Mouse (Mus musculus) heart, postnatal 4 days (tissue): ENCODE data around the gene Olfr1311. TPM values are rescaled to one million over a fixed set of nuclear protein-coding genes. Genes with fewer than 3 reads are reported as not detected.
"Not testable (repeated sequence)": the region's sequence is repeated elsewhere in the genome, so short reads cannot be mapped to it uniquely, and the experiment has no call there.

Experiments
- DNase-seq: peaks from one replicate; pipeline ENCODE4 v3.0.0; 2021
- total RNA-seq, 2 experiments: library from RNA; stranded (reverse); gene quantifications; 2 replicates each; pipeline ENCODE4 v1.2.3; 2021

The Olfr1311 gene
- not detected for total RNA-seq

DNA sequence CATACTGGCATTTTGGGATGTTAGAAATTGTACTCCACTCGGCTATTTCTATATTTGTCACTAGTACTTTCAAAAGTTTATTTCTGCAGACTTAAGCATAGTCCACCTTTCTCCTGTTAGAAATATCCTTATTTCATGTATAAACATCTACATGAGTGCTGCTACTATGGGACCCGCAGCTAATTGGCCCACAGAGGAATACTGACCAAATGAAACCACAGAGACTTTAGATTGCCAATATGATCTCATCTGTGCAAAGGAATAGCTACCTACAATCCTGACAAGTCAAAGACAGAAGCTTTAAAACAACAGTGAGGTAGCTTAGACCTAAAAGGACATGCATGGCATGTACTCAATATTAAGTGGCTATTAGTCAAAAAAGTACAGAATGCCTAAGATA, at the start of gene Olfr1311:
TSS of gene Olfr1311 (minus strand) at position 101 of the 400 bp plus-strand sequence.
- DNase-seq, result no peak

DNA sequence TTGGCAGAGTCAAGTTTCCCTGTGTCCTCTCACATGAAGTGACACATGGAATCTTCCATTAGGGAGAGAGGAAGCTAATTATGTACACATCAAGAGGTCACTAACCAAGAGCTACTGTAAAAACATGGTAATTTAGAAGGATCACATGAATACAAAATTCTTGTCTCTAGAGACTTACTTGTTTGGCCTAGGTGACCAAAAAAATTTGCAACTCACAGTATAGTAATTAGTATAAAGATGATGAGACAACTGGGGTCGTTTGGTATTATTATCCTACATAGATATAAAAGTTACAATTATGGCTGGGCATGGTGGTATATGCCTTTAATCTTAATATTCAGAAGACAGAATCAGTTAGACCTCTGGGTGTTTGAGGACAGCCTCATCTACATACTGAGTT, 25.9 kb upstream of the Olfr1311 start, which contains the start of gene Olfr1312:
TSS of gene Olfr1312 (minus strand) at position 101 of the 400 bp plus-strand sequence.
- DNase-seq, result no peak

DNA sequence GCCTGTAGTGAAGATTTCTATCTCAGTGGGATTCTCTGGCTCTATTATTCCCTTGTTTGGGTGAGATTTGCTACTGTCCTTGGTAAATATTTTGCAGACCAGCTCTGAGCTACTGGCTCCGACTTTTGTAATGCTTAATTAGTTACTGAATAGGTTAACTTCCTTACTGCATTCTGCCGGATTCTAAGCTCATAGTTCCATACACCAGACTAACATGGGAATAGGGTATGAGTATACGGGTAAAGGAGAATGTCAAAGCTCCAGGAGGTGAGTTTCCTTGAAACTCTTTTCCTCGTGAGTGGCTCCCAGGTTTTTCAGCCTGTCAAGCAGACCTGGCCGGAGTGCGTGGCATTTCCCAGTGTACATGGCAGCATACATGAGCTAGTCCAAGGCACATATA, 2.8 kb upstream of the Olfr1311 start:
- DNase-seq, result not testable (repeated sequence)

DNA sequence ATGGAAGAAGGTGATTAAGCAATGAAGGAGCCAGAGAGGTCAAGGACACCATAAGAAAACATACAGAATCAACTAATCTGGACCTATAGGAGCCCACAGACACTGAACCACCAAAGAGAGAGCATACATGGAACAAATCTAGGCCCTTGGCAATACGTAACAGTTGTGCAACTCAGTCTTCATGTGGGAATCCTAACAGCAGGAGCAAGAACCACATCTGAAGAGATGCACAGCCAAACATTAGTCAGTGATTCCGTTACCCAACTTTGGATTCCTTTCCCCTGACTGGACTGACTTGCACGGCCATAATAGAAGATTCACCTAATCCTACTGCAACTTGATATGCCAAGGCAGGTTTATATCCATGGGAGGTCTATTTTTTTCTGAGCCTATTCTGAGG, 9.3 kb downstream of the Olfr1311 start:
- DNase-seq, result no peak

DNA sequence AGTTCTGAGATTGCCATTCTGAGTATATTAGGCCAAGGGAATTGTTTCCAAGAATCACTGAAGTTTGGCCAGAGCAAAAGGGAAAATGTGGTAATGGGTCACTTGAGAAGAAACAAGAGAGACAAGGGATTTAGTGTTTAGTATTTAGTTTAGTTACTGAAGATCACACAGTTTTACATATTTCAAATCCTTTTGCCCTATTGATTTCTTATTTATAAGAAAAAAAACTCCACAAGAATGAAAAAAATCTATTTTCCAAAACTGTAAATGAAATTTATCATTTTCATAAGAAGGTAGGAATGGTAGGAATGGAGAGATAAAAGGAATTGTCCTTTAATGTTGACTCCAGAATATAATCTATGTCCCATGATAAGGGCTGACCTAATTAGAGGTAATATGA, 11.6 kb downstream of the Olfr1311 start, which contains the start of gene Olfr1310:
TSS of gene Olfr1310 (minus strand) at position 101 of the 400 bp plus-strand sequence.
- no peak for DNase-seq

DNA sequence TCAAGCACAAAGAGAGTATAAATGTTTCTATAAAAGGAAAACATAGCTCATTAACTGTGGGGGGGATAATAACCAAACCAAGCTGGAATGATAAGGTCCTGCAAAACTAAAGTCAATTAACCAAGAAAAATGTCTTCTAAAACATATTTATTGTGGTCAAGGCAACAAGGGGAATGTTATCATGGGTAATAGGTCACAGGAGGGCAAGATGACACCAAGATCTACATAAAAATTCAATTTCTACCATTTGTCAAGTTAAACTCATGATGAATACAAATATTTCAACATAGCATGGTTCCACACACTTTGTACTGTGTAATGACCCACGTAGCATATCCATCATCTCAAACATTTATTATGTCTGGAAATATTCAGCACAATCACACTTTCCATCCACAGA, 34.0 kb downstream of the Olfr1311 start, which contains the start of gene Olfr1309:
TSS of gene Olfr1309 (minus strand) at position 101 of the 400 bp plus-strand sequence.
- no peak for DNase-seq

Other genes starting within 250 kb of the Olfr1311 start
- not detected for gene Olfr1302, start 247.0 kb downstream of the Olfr1311 start, total RNA-seq
- gene Olfr1303, start 204.1 kb downstream of the Olfr1311 start, total RNA-seq, result not detected
- gene Olfr1305, start 147.3 kb downstream of the Olfr1311 start, total RNA-seq, result not detected
- not detected for gene Olfr1306, start 108.1 kb downstream of the Olfr1311 start, total RNA-seq
- under 1 TPM in 1 of 2 experiments, not detected in 1; 0.02 TPM for gene Olfr1307, start 75.0 kb downstream of the Olfr1311 start, total RNA-seq
- gene Olfr1308, start 59.5 kb downstream of the Olfr1311 start, total RNA-seq, result not detected
- gene Olfr1309, start 34.1 kb downstream of the Olfr1311 start, total RNA-seq, result not detected
- not detected for gene Olfr1310, start 11.7 kb downstream of the Olfr1311 start, total RNA-seq
- gene Olfr1312, start 25.8 kb upstream of the Olfr1311 start, total RNA-seq, result not detected
- not detected for gene Olfr1313, start 53.4 kb upstream of the Olfr1311 start, total RNA-seq
- gene Olfr1314, start 72.4 kb upstream of the Olfr1311 start, total RNA-seq, result not detected
- not detected for gene Olfr1315-ps1, start 91.0 kb upstream of the Olfr1311 start, total RNA-seq
- not detected for gene Olfr1316, start 110.6 kb upstream of the Olfr1311 start, total RNA-seq
- gene Olfr1317, start 115.9 kb upstream of the Olfr1311 start, total RNA-seq, result not detected
- not detected for gene Olfr1318, start 129.8 kb upstream of the Olfr1311 start, total RNA-seq
- 1 to 10 TPM; 6.6 to 7.7 TPM for gene Lpcat4, start 215.1 kb upstream of the Olfr1311 start, total RNA-seq
- not detected for gene Nutm1, start 234.9 kb upstream of the Olfr1311 start, total RNA-seq
- gene Nop10, start 237.5 kb upstream of the Olfr1311 start, total RNA-seq, result 10 to 100 TPM; 64.1 to 65.4 TPM
- gene Slc12a6, start 241.4 kb upstream of the Olfr1311 start, total RNA-seq, result 10 to 100 TPM; 35.5 to 36.5 TPM
- gene Gm21985, start 241.9 kb upstream of the Olfr1311 start, total RNA-seq, result not detected